Mouse (Mus musculus) left cerebral cortex, adult 2 months (tissue): ENCODE measurements around the gene Psmb7. TPM values are rescaled to one million over a fixed set of nuclear protein-coding genes. Genes with fewer than 3 reads are reported as not detected.

Experiments
- DNase-seq, 2 experiments: peaks; one replicate each; pipeline ENCODE4 v3.0.0; 2021 to 2022; ENCODE audit warnings: low spot score in 2 of 2, mixed read lengths in 1 of 2; ENCODE audit errors: extremely low spot score in 1 of 2
- H3K27ac ChIP-seq: fragments of 200-600 bp; 2 replicates; pipeline ENCODE4 v1.8.1; 2022
- H3K4me3 ChIP-seq: fragments of 200-600 bp; 2 replicates; pipeline ENCODE4 v1.8.1; 2022
- CTCF ChIP-seq: fragments of 200-600 bp; IDR thresholded peaks from 2 replicates; pipeline ENCODE4 v1.8.1; 2022; ENCODE audit warnings: antibody characterized with exemption, mild to moderate bottlenecking, moderate library complexity
- intact Hi-C: fragments of 180-260 bp; cut with DNase I; formaldehyde crosslinking; loops from one replicate; pipeline ENCODE4 v1.15.1; 2025
- total RNA-seq, 2 experiments: library from RNA; stranded (reverse); gene quantifications; 2 replicates each; pipeline ENCODE4 v1.2.3; 2021

The Psmb7 gene
- total RNA-seq, 2 experiments from 2014 or later: 168 to 203 TPM

DNA sequence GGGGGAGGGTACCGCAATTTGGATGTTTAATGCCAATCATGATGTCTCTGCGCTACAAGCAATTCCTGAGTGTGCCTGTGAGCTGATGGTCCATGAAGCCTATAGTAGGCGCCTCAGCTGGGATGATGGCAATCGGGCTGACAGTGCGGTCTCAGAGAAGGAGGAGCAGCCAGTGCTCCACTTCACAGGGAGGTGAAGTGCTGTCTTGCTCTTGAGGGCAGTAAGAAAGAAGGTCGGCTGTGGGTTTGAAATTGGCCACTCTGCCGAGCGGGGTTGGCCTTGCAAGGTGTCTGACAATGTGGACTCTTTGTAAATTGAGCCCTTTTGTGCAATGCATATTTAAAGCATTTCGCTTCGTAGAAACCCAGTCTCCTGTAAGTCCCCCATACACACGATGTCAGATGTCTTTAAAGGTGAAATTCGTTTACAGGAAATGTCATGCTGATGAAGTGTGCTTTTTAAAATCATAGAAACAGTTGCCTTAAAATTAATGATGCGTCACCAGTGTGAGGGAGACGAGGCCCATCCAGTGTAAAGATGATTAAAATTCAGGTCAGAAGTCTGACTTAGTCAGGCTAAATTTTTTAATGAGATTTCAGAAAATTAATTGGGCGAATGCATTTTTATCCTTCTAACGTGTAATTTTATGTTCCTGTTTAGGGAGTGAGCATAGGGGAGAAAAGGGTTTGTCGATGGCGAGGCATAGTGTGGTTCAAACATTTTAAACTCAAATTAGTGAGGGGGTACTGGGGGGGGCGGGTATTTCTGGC lies 89.5 kb downstream of the Psmb7 start:
- no peak overlapping the region for H3K4me3 ChIP-seq
- intact Hi-C loops: no loop called here
- DNase-seq: no peak
- H3K27ac ChIP-seq: no peak overlapping the region
- no peak for TF ChIP-seq CTCF

DNA sequence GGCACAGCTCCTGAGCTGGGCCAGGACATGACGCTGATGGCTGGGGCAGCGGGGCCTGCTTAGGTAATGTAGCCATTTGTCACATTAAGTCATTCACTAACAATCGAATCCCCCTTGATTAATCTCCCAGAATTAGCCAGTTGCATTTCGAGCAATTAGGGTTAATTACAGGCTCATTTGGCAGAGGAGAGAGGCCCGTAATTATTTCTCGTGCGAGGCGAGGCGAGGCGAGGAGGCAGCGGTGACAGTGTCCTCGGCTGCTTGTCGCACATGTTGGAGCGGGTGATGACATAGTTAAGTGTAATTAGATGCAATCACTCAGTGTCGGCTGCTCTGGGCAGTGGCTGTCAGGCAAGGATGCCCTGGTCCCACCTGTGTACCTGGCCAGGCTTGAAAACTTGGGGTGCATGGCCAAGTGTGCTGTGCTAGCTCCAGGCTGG lies 91.9 kb downstream of the Psmb7 start:
- H3K4me3 ChIP-seq: no peak overlapping the region
- no peak for DNase-seq
- TF ChIP-seq CTCF: no peak
- intact Hi-C loops: no loop called here
- no peak overlapping the region for H3K27ac ChIP-seq

DNA sequence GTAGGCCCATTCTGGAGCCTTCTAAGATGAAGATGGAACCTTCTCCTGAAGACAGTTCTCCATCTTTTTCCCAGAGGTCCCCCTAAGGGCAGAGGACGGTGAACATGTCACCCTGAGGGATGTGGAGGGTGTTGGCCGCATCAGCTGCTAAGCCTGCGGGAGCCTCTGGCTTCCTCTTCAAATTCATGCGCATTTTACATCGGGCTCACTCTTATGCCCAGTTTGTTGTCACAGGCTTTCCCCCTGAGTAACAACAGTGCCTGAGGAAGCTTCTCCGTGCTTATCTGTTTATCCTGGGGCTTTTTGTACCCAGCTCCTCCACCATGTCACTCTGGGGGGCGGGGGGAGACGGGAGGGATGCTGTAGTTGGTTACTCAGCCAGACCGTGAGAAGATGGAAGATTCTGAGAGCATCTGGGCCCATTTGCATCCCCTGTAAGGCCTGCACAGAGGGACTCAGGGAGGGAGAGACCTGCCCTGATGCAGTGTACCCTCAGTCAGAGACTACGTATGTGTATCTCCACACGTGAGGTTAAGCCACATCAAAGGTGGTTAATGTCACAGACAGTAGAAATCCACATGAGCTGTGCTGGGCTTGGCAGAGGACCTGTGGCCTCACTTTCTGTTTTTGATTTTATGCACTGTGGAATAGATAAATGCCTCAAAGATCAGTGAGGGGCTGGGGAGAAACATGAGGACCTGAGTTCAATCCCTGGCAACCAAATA lies 95.9 kb downstream of the Psmb7 start:
- TF ChIP-seq CTCF: no peak

DNA sequence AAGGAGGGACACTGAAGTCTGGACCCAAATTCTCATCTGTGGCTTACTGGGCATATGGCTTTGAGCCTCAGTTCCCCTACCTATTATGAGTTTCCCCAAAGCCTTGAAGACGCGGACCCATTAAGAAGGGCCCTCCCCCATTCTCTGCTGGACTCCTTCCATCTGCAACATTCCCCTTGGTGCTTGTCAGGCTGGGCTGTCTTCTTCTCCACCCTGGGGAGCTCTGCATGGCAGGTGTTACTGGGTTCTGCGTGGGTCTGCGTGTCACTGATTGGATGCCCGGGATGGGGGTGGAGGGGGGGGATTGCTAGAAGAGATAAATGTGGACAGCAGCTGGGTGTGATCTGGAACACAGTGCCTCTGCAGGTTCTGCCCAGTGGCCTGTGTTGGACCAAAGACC lies 97.1 kb downstream of the Psmb7 start:
- intact Hi-C loops: no loop called here
- no peak overlapping the region for H3K27ac ChIP-seq
- TF ChIP-seq CTCF: no peak
- DNase-seq: no peak
- no peak overlapping the region for H3K4me3 ChIP-seq

More for the DNA sequence above, 95.9 kb downstream of the Psmb7 start:
- intact Hi-C loops: no loop called here
- DNase-seq: no peak
- no peak overlapping the region for H3K27ac ChIP-seq
- H3K4me3 ChIP-seq: no peak overlapping the region

DNA sequence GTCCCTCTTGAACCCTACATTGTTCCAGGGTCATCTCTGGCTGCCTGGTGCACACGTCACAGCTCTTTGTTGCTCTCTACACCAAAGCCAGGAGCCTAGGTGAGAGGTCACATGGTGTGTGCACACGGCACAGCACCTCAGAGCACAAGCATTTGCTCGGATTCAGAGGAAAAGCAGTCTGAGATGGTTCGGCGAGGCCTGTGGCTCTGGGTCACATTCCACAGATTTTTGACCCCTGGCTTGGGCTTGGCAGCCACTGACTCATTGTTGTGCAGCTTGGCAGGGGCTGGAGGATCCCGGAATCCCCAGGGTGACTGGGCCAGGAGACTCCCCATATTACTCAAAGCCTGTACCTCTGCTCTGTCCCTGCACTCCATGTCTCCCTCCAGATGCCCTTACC lies 97.7 kb downstream of the Psmb7 start:
- no peak overlapping the region for H3K27ac ChIP-seq
- no peak for TF ChIP-seq CTCF
- intact Hi-C loops: no loop called here
- no peak for DNase-seq
- no peak overlapping the region for H3K4me3 ChIP-seq

DNA sequence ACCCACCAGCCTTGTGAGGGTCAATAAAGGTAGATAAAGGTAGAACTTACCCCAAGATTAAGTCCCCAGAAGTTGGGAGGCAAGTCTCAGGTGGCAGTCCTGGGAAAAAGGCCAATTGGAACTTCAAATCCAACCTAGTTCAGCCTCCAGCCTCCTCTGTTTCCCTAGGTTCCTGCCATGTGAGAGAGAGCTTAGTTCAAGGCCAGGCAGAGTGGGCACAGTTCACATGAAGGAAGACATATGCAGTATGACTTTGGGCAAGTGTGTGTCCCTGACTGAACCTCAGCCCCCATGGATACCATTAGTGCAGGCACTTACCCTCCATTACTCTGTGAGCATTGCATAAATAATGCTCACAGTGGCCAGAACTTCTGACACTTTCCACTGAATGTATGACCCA lies 98.2 kb downstream of the Psmb7 start:
- intact Hi-C loops: no loop called here

DNA sequence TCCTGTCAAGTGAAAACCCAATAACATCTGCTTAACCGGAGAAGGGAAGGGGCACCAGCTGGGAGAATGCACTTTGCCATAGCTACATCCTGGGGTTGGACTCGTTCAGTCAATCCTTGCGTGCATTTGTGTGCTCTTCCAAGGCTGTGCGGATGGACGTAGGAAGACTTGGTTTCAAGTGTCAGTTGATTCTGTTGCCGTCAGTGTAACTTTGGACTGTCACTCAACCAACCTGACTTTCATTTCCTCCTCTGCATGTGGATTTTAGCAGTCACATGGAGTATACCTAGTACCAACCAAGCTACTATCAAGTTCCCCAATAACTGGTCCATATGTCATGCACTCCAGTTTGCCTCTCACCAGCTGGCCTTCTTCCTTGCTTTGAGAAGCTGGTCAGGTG lies 98.9 kb downstream of the Psmb7 start:
- Histone ChIP-seq H3K27ac (no peak overlapping the region), H3K4me3 (no peak overlapping the region)
- TF ChIP-seq CTCF: no peak
- DNase-seq: no peak
- intact Hi-C loops: no loop called here

More for the DNA sequence above, 98.2 kb downstream of the Psmb7 start:
- Histone ChIP-seq H3K27ac (no peak overlapping the region), H3K4me3 (no peak overlapping the region)
- DNase-seq: no peak
- no peak for TF ChIP-seq CTCF

DNA sequence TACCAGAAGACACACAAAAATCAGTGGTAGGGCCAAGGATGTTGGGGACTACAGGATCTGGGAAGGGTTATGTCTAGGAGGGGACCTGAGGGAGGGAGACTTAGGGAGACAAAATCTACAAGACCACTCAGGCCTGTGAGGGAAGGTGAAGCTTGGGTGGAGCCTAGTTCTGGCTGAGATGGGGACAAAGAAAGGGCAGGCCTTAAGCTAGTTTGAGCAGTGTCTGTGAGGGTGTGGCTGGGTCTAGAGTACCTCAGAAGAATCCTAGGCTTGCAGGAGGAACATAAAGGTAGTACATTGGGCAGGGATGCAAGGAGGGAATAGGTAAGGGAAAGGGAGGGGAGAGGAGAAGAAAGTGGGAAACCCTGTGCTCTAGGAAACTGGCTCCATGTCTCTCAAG lies 99.5 kb downstream of the Psmb7 start:
- Histone ChIP-seq H3K4me3 (no peak overlapping the region), H3K27ac (no peak overlapping the region)
- TF ChIP-seq CTCF: no peak
- intact Hi-C loops: no loop called here
- DNase-seq: no peak

DNA sequence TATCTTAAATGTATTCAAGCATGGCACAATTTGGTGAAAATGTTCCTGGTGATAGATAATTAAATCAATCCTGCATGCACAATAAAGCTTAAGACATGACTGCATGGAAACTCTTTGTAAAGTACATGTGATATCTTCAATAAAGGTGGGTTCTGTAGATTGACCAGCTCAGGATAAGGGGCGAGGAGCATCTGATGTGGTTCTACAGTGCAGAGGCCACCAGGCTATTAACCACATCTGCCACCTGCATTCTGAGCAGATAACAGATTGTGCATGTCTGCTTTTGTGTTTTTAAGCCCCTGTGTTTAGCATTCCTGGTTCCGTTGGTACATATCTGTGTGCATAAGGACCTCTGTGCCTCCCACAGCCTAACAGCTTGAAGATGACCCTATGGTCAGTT lies 100.7 kb downstream of the Psmb7 start:
- no peak for TF ChIP-seq CTCF
- Histone ChIP-seq H3K4me3 (no peak overlapping the region), H3K27ac (no peak overlapping the region)
- DNase-seq: no peak
- intact Hi-C loops: no loop called here

DNA sequence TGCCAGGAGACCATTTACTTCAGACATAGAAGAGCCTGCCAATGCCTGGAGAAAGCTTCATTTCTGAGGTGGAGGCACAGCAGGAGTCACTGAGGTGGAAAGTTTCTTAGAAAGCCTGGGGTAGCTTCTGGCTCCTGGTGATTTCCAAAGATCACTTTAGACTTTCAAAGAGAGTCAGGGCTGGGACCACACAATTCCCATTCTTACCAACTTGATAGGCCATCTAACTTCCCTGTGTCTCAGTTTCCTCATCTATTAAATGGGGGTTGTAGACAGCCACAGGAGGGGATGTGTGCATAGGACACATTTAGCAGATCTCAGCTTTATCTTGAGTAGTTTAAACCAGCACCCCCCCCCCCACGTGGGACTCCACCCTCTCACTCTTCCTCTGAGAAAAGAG lies 101.5 kb downstream of the Psmb7 start:
- no peak overlapping the region for H3K27ac ChIP-seq
- DNase-seq: no peak
- no peak overlapping the region for H3K4me3 ChIP-seq
- TF ChIP-seq CTCF: no peak
- intact Hi-C loops: no loop called here

DNA sequence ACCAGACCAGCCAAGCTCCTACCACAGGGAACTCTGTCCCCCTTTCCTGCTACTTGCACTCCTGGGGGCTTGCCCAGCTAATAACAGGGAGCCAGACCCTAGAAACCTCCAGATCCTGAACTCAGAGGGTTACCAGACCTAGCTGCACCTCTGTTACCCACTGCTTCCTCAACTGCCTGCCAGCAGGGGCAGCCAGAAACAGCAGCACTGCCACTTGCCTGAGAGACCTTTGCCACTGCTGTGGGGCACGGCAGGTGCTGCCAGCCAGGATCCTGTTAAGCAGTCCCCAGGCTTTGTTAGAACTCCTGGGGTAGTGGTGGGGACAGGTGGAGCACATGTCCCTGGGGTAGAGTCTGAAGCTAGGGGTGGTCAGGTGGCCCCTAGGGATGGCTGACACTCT lies 102.3 kb downstream of the Psmb7 start:
- Histone ChIP-seq H3K4me3 (no peak overlapping the region), H3K27ac (no peak overlapping the region)
- intact Hi-C loops: no loop called here
- TF ChIP-seq CTCF: no peak
- no peak for DNase-seq

DNA sequence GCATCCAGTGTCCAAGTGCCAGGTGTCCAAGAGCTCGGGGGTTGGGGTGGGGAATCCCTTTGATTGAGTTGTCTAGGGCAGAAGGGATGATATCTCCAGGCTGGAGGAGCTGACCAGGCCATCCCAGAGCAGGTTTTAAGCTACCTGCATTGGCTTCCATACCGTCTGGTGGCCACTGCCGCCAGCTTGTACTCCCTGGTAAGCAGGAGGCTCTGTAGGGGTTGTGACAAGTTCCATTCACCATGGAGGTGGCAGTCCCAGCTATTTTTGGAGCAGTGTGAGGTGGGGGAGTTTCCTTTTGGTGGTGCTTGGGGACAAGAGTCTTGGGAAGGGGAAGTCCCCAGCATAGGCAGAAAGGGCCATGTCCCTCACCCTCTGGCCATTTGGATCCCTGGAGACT lies 102.8 kb downstream of the Psmb7 start:
- no peak for DNase-seq
- Histone ChIP-seq H3K27ac (no peak overlapping the region), H3K4me3 (no peak overlapping the region)
- TF ChIP-seq CTCF: no peak
- intact Hi-C loops: no loop called here

DNA sequence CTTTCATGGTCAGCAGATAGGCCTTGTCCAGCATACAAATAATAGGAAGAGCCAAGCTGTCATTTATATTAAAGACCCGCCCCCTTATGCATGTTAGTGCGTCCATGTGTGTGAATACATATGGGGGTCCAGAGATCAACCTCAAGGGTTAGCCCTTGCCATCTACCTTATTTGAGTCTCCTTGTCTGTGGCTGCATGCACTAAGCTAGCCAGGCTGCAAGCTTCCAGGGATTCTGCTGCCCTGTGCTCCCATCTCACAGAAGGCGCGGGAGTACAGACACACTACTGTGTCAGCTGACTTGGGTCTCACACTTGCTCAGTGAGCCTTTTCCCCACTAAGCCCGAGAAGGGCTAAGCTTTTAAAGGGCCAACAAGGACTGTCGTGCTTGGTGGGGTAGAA lies 103.2 kb downstream of the Psmb7 start:
- TF ChIP-seq CTCF: no peak
- DNase-seq: no peak
- intact Hi-C loops: no loop called here

More for the DNA sequence above, 103.2 kb downstream of the Psmb7 start:
- H3K27ac ChIP-seq: no peak overlapping the region
- H3K4me3 ChIP-seq: no peak overlapping the region
